Mouse (Mus musculus) brown adipose tissue, adult 24 weeks (tissue): ENCODE data around the gene Zfp354c. TPM values are rescaled to one million over a fixed set of nuclear protein-coding genes. Genes with fewer than 3 reads are reported as not detected.
A peak's percentile ranks its signal among the peaks of the same experiment; 100 is the strongest.

Experiments
- H3K27ac ChIP-seq: fragments of 200-500 bp; replicated peaks from 2 replicates; pipeline ENCODE4 v1.5.1; 2012; ENCODE audit warnings: low read depth, mild to moderate bottlenecking, low read length
- H3K4me1 ChIP-seq: fragments of 200-500 bp; 2 replicates; pipeline ENCODE4 v1.6.1; 2012; ENCODE audit warnings: low read length, mixed read lengths; ENCODE audit not compliant: control insufficient read depth, insufficient read depth, insufficient read length
- H3K4me3 ChIP-seq: fragments of 200-500 bp; 2 replicates; pipeline ENCODE4 v1.5.1; 2012; ENCODE audit warnings: low read depth, mild to moderate bottlenecking, low read length, moderate library complexity; ENCODE audit not compliant: insufficient read depth
- polyA plus RNA-seq: library from polyadenylated mRNA; stranded (reverse); fragments of >200 nt; gene quantifications from 2 replicates; pipeline ENCODE4 v1.2.4, GENCODE M21; 2012; ENCODE audit not compliant: missing spikeins, insufficient read depth, insufficient read length

Zfp354c gene
- polyA plus RNA-seq, result 1.3 and 1.8 TPM in 2 replicates

GRCm38 (mm10) chr11:50827010-50827953, at the start of gene Zfp354c:
Gene Zfp354c (minus strand): TSS chr11:50827724.
- peak within 1 kb of the TSS; percentile 68 for H3K4me3 ChIP-seq
- 0 out of 2 replicates have a peak within 1 kb of the TSS, but pooled peaks have one; percentile 11 for H3K27ac ChIP-seq
- H3K4me1 ChIP-seq, result no peaks in the 10 kb centered on the region; the same call in 1 of the 2 replicates

DNA sequence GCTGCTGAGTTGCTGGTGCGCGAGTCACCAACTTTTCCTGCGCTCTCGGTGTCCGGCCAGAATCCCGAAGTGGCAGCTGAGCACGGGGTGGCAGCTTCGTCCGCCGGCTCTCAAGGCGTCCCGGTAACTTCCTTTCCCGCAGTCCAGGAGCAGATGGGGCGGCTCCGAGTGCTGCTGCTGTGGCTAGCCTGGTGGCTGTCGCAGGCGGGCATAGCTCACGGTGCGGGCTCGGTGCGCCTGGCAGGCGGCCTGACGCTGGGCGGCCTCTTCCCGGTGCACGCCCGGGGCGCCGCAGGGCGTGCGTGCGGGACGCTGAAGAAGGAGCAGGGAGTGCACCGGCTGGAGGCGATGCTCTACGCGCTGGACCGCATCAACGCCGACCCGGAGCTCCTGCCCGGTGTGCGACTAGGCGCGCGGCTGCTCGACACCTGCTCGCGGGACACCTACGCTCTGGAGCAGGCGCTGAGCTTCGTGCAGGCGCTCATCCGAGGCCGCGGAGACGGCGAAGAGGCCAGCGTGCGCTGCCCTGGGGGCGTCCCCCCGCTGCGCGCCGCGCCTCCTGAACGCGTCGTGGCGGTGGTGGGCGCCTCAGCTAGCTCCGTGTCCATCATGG, 23.6 kb upstream of the Zfp354c start:
- H3K27ac ChIP-seq, result no peak overlapping the region
- peak overlapping the region; percentile 32 for H3K4me3 ChIP-seq
- peaks cover 2% of the 10 kb centered on the region; the same call in 1 of the 2 replicates for H3K4me1 ChIP-seq

- Histone ChIP-seq H3K4me1 (peaks cover 2% of the 10 kb centered on the region; the same call in 1 of the 2 replicates), H3K4me3 (peak within 1 kb of the TSS; percentile 32), H3K27ac (no peak within 1 kb of the TSS)
Observed at GRCm38 (mm10) chr11:50850177-50850735, 22.7 kb upstream of the Zfp354c start, which contains the start of gene Grm6. Gene Grm6 (plus strand): TSS chr11:50850685.

- Histone ChIP-seq H3K4me3 (no peak overlapping the region), H3K27ac (no peak overlapping the region), H3K4me1 (peaks cover 2% of the 10 kb centered on the region; the same call in 1 of the 2 replicates)
Observed at GRCm38 (mm10) chr11:50849310-50849709, 21.8 kb upstream of the Zfp354c start.

- Histone ChIP-seq H3K4me3 (no peak overlapping the region), H3K27ac (no peak overlapping the region), H3K4me1 (peaks cover 2% of the 10 kb centered on the region; the same call in 1 of the 2 replicates)
Observed at GRCm38 (mm10) chr11:50848520-50849137, 21.1 kb upstream of the Zfp354c start.

DNA sequence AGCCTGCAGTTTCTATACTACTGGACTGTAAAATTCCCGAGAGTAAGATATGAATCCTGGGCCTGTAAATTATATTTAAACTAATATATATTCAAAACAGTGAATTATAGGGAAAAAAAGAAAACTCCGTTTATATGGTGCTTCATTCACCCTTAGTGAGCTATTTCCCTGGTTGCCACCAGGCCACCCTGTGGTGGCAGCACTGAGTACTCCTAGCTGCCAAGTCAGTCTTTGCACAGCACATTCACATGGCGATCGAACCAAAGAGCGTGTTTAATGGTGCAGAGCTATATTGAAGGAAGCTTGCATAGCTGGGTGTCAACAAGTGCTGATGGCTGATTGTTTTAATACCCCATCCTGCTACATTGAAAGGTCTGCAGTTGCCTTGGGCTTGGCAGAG, 19.5 kb upstream of the Zfp354c start:
- Histone ChIP-seq H3K4me1 (peaks cover 2% of the 10 kb centered on the region; the same call in 1 of the 2 replicates), H3K4me3 (no peak overlapping the region), H3K27ac (no peak overlapping the region)

- Histone ChIP-seq H3K4me1 (peaks cover 2% of the 10 kb centered on the region; the same call in 1 of the 2 replicates), H3K27ac (no peak overlapping the region), H3K4me3 (no peak overlapping the region)
Observed at GRCm38 (mm10) chr11:50845951-50846350, 18.4 kb upstream of the Zfp354c start.

GRCm38 (mm10) chr11:50841023-50841735, 13.7 kb upstream of the Zfp354c start, which contains the start of gene Zfp879:
Gene Zfp879 (minus strand): TSS chr11:50841552.
- Histone ChIP-seq H3K27ac (no peak within 1 kb of the TSS), H3K4me3 (peak within 1 kb of the TSS; percentile 62), H3K4me1 (no peaks in the 10 kb centered on the region)

GRCm38 (mm10) chr11:50835727-50836126, 8.2 kb upstream of the Zfp354c start:
- no peak overlapping the region for H3K27ac ChIP-seq
- H3K4me3 ChIP-seq, result no peak overlapping the region
- H3K4me1 ChIP-seq, result no peaks in the 10 kb centered on the region

GRCm38 (mm10) chr11:50826214-50826613, 1.3 kb downstream of the Zfp354c start:
- Histone ChIP-seq H3K4me1 (no peaks in the 10 kb centered on the region; the same call in 1 of the 2 replicates), H3K4me3 (no peak overlapping the region), H3K27ac (no peak overlapping the region)

GRCm38 (mm10) chr11:50814233-50814632, 13.3 kb downstream of the Zfp354c start:
- H3K4me3 ChIP-seq, result no peak overlapping the region
- no peaks in the 10 kb centered on the region for H3K4me1 ChIP-seq
- no peak overlapping the region for H3K27ac ChIP-seq

DNA sequence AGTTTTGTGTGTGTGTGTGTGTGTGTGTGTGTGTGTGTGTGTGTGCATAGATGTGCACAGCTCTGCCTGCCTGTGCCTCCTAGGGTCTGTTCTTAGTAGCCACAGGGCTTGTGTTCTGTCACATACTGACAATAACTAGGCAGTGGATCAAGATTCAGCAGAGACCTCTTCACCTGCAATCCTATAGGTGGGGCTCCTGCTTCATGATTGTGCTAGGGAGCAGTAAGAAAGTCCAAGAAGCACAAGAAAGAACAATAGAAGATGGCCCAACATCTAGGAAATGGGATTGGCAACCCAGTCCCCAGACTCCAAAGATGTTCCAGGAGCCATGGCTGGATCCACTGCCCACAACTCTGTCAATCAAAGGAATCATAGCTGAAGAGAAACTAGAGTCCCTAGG, 28.7 kb downstream of the Zfp354c start:
- Histone ChIP-seq H3K4me3 (no peak overlapping the region), H3K4me1 (no peaks in the 10 kb centered on the region), H3K27ac (no peak overlapping the region)

DNA sequence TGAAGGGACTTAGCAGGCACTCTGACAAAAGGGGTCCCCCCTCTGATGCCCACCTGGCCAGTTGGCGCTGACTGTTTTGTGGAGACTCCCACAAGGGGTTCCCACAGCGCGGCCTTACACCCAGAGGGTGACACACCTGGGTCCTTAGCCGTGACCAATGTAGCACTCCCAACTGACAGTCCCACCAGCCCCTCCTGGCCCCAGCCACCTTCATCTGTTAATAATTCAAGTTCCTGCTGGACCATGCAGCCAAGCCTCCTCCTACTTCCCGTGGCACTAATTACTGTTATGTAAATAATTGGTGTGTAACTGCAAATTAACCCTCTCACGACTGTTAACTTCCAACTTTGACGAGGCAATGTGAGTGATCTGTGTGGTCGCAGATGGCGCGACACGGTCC, 29.9 kb downstream of the Zfp354c start:
- H3K27ac ChIP-seq, result no peak overlapping the region

DNA sequence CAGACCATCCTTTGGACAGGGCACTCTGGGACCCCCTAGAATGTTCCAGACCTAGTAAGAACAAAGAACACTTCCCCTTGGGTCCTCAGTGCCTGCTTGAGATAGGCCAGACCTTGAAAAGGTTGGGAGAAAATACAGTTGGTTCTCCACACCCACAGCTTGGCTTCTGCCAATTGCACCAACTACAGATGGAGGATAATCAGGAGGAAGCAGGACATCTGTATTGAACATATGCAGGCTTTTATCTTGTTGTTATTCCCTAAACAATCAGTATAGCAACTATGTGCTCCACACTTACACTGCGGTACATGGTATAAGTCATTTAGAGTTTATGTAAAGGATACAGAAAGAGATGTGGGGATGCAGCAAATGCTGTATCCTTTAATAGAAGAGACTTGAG, 56.5 kb downstream of the Zfp354c start:
- H3K4me1 ChIP-seq, result no peaks in the 10 kb centered on the region
- H3K27ac ChIP-seq, result no peak overlapping the region
- no peak overlapping the region for H3K4me3 ChIP-seq

More for the DNA sequence above, 29.9 kb downstream of the Zfp354c start:
- H3K4me1 ChIP-seq, result no peaks in the 10 kb centered on the region
- H3K4me3 ChIP-seq, result no peak overlapping the region
